Mouse (Mus musculus) testis, adult 2 months (tissue): ENCODE measurements around the gene 1700014D04Rik. TPM values are rescaled to one million over a fixed set of nuclear protein-coding genes. Genes with fewer than 3 reads are reported as not detected.
A peak's percentile ranks its signal among the peaks of the same experiment; 100 is the strongest.
"Not testable (repeated sequence)": the region's sequence is repeated elsewhere in the genome, so short reads cannot be mapped to it uniquely, and the experiment has no call there.

Experiments used
- H3K27ac ChIP-seq: fragments of 200-500 bp; 2 replicates; pipeline ENCODE4 v1.5.1; 2012; ENCODE audit warnings: low read depth, low read length; ENCODE audit not compliant: control insufficient read depth, insufficient read depth
- H3K27me3 ChIP-seq: fragments of 200-500 bp; 2 replicates; pipeline ENCODE4 v1.6.1; 2012; ENCODE audit warnings: mild to moderate bottlenecking, low read length, moderate library complexity; ENCODE audit not compliant: control insufficient read depth, insufficient read depth
- H3K36me3 ChIP-seq: fragments of 200-500 bp; 2 replicates; pipeline ENCODE4 v1.6.1; 2012; ENCODE audit warnings: mild to moderate bottlenecking, low read length; ENCODE audit not compliant: control insufficient read depth, insufficient read depth
- H3K4me1 ChIP-seq: fragments of 200-500 bp; 2 replicates; pipeline ENCODE4 v1.6.1; 2012; ENCODE audit warnings: low read length; ENCODE audit not compliant: control insufficient read depth, insufficient read depth
- H3K4me3 ChIP-seq: fragments of 200-500 bp; 2 replicates; pipeline ENCODE4 v1.5.1; 2012; ENCODE audit warnings: low read depth, mild to moderate bottlenecking, low read length, moderate library complexity, mixed read lengths; ENCODE audit not compliant: control insufficient read depth
- CTCF ChIP-seq: fragments of 200-500 bp; IDR thresholded peaks from 2 replicates; pipeline ENCODE4 v1.5.1; 2012; ENCODE audit warnings: low read depth, mild to moderate bottlenecking, inconsistent platforms, low read length, moderate library complexity; ENCODE audit not compliant: control insufficient read depth, insufficient read depth, insufficient replicate concordance
- POLR2A ChIP-seq: fragments of 200-500 bp; IDR thresholded peaks from 2 replicates; pipeline ENCODE4 v1.6.1; 2012; ENCODE audit warnings: low read depth, mild to moderate bottlenecking, inconsistent platforms, low read length, moderate library complexity; ENCODE audit not compliant: control insufficient read depth
- polyA plus RNA-seq: library from polyadenylated mRNA; depleted of rRNA; stranded (reverse); fragments of >200 nt; gene quantifications from 2 replicates; pipeline ENCODE4 v1.2.3, GENCODE M21; 2012

The 1700014D04Rik gene
- polyA plus RNA-seq, 1 experiment, result 46.7 TPM

- H3K27me3 ChIP-seq, result no peaks in the 10 kb centered on the region
- no peaks in the 10 kb centered on the region for H3K4me1 ChIP-seq
- H3K36me3 ChIP-seq, result no peaks in the 10 kb centered on the region
- no peak overlapping the region for H3K27ac ChIP-seq
- no peak for TF ChIP-seq CTCF
- no peak for TF ChIP-seq POLR2A
- H3K4me3 ChIP-seq, result peak overlapping the region; percentile 58
Observed at GRCm38 (mm10) chr13:59735190-59735589, 11.4 kb downstream of the 1700014D04Rik start.

- H3K27ac ChIP-seq, H3K4me1 ChIP-seq, H3K27me3 ChIP-seq, H3K36me3 ChIP-seq: not testable (repeated sequence)
- peak overlapping the region; percentile 70 for H3K4me3 ChIP-seq
Observed at GRCm38 (mm10) chr13:59734347-59734746, 12.2 kb downstream of the 1700014D04Rik start.

DNA sequence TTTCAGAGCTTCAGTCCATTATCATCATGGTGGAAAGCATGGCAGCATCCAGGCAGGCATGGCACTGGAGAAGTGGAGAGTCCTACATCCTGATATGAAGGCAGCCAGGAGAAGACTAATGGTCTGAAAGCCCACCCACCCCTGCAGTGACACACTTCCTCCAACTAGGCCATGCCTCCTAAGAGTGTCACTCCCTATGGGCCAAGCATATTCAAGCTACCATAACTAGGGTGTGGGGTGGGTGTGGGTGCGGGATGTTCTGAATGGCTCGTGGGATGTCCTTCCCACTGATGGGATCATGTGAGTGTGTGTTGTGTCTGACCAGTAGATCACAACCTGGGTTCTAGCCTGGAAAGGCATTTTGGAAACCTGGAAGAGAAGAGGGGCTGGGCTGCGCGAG is 12.6 kb downstream of the 1700014D04Rik start:
- no peaks in the 10 kb centered on the region for H3K27me3 ChIP-seq
- peak overlapping the region; percentile 52; the same call in 1 of the 2 replicates for H3K27ac ChIP-seq
- no peaks in the 10 kb centered on the region for H3K36me3 ChIP-seq
- peak overlapping the region; percentile 67 for H3K4me3 ChIP-seq
- H3K4me1 ChIP-seq, result no peaks in the 10 kb centered on the region
- no peak for TF ChIP-seq POLR2A
- no peak for TF ChIP-seq CTCF

DNA sequence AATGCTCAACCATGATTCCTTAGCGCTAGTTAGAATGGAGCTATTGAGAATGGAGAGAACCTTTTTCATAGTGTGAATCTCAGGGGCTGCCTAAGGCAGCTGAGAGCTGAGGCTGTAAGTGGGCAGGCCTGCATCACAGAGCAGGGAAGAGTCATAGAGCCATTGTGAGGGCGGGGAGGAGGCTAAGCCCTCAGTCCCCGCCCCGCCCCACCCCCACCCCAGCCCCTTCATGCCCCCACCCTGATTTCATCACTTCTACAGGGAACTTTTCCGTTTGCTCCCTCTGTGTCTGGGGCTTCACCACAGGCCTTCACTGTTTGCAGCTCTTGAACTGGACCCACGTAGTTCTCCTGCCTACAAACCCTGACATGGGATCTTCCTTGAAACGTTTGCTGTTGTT is 14.9 kb downstream of the 1700014D04Rik start, which contains the start of gene Spata31d1d:
Spata31d1d (minus strand) TSS at position 101 of the 400 bp plus-strand sequence.
- Histone ChIP-seq H3K4me1 (peaks cover 7% of the 10 kb centered on the region), H3K27me3 (no peaks in the 10 kb centered on the region), H3K4me3 (peak within 1 kb of the TSS; percentile 83), H3K27ac (peak within 1 kb of the TSS; percentile 40), H3K36me3 (no peaks in the 10 kb centered on the region)
- TF ChIP-seq POLR2A (no peak; the same call in 1 of the 2 replicates), CTCF (no peak)

- Histone ChIP-seq H3K4me1 (peaks cover 14% of the 10 kb centered on the region), H3K27ac (no peak overlapping the region), H3K4me3 (peak overlapping the region; percentile 83), H3K27me3 (no peaks in the 10 kb centered on the region), H3K36me3 (no peaks in the 10 kb centered on the region)
- no peak for TF ChIP-seq POLR2A
- peak; percentile 72; the same call in 1 of the 2 replicates for TF ChIP-seq CTCF
Observed at GRCm38 (mm10) chr13:59728378-59729093, 18.0 kb downstream of the 1700014D04Rik start.

GRCm38 (mm10) chr13:59726139-59726867 is 20.2 kb downstream of the 1700014D04Rik start:
- Histone ChIP-seq H3K36me3 (no peaks in the 10 kb centered on the region), H3K27ac (peak overlapping the region; percentile 65), H3K4me1 (peaks cover 14% of the 10 kb centered on the region), H3K27me3 (no peaks in the 10 kb centered on the region), H3K4me3 (peak overlapping the region; percentile 82)
- peak; percentile 65; the same call in 1 of the 2 replicates for TF ChIP-seq POLR2A
- no peak for TF ChIP-seq CTCF

DNA sequence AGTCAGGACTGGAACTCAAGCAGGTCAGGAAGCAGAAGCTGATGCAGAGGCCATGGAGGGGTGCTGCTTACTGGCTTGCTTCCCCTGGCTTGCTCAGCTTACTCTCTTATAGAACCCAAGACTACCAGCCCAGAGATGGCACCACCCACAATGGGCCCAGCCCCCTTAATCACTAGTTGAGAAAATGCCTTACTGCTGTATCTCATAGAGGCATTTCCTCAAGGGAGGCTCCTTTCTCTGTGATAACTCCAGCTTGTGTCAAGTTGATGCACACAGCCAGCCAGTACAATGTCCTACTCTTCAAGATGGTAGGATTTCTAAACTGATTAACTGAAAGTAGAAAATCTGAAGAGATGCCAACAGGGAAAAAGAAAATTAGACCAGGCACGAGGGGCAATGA is 24.5 kb downstream of the 1700014D04Rik start:
- not testable (repeated sequence) for H3K4me1 ChIP-seq, H3K27me3 ChIP-seq, H3K36me3 ChIP-seq, H3K27ac ChIP-seq, H3K4me3 ChIP-seq
